Mouse (Mus musculus) thymus, postnatal 0 days (tissue): ENCODE results near the gene Dmbx1. TPM values are rescaled to one million over a fixed set of nuclear protein-coding genes. Genes with fewer than 3 reads are reported as not detected.

Experiments used
- DNase-seq: peaks from one replicate; pipeline ENCODE4 v3.0.0-alpha.2; 2015; ENCODE audit warnings: low spot score
- polyA plus RNA-seq: library from polyadenylated mRNA; unstranded; fragments of >200 nt; fragmentation: Nextera tagmentation; extraction: Ambion mirVana; gene quantifications from 2 replicates; pipeline ENCODE4 v1.2.1, GENCODE M21; 2015

Dmbx1 gene
- polyA plus RNA-seq, 1 experiment from 2014 or later = 0.04 TPM

DNA sequence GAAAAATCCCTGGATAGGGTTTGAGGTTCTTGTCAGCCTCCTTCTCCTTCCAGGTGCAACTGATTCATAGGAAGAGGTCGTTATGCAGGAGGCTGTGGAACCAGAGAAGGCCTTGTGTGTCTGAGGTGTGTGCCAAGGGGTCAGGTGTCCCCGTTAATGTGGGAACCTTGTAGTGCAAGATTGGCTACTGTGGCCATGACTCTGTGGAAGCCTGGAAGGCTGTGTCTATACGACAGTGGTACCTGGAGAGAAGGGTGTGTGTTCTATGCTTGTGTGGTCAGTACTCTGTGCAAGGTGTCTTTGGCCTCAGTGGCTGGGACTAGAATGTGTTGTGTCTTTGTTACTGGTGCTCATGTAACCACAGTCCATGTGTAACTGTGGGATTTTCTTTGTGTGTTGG lies 955 bp upstream of the Dmbx1 start:
- DNase-seq = no peak

DNA sequence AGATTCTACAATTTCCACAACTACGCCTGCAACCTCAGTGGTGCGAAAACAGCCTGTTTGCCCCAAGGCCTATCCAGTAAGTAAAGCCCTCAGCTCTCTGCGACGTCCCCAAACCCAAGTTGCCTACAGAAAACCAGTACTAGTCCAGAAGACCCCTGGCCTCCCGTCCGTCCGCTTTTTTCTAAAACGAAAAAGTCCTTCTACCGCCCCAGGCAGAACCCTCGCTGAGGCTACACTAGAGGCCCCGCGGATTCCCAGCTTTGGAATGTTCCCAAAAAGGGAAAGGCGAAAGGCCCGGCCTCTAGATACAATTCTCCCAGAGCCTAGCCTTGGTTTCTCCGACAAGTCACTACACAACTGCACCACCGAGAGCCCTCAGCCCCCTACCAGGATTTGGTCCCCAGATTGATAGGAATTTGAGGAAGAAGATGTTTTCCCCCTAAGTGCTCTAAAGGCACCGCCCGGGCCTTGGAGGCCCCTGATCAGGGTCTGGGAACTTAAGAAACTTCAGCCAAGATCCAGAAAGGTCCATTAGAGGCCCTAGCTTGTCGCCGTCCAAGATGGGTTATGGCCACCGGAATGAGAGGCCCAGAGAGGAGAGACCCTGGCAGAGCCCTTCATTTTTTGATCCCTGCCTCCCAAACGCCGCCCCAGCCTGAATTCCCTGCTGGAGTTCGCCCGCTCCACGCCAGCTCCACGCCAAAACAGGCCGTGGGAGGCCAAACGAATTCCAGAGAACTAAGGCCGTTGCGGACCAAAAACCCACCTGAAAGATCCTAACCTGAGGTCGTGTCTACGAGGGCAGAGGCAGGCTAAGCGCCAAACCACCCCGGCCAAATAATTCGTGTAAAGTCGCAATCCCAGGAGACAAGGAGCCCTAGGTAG lies 1.2 kb downstream of the Dmbx1 start:
- no peak for DNase-seq

DNA sequence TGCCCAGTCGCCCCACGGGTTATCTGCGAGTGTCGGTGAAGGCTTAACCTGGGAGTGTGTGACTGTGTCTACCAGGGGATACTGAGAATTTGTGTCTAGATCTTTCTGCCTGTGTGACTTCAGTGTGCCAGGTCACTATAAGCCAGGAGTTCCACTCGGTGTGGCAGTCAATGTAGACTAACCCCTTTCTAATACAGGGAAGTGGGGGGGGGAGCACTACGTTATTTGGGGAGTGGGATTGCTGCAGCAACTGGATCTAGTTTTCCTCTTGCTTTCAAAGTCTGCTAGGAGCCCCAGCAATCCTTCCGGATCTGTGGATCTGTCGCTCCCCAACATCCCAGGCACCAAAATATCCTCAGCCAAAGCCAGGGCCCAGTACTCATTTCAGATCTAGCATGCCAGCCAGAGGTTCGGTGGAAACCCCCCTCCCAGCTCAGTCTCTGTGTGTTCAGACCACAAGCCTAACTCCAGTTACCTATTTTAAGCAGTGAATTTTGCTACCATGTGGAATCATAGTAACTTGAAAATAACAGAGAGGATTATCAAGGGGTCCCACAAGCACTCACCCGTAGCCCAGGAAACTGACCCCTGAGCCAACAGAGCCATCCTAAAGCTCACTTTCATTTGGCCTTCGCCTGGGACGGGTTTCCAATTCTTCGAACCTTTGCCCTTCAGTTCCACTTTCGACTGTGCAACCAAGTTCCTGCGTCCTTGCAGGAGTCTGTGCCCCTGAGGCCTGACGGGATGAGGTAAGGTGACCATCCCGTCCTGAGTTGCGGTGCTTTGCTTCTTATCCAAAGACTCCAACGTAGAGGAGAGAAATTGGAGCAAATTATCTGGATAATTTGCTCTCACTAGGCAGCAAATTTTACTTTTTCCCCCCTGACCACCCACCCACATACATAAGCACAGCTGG lies 2.4 kb downstream of the Dmbx1 start:
- DNase-seq = no peak

DNA sequence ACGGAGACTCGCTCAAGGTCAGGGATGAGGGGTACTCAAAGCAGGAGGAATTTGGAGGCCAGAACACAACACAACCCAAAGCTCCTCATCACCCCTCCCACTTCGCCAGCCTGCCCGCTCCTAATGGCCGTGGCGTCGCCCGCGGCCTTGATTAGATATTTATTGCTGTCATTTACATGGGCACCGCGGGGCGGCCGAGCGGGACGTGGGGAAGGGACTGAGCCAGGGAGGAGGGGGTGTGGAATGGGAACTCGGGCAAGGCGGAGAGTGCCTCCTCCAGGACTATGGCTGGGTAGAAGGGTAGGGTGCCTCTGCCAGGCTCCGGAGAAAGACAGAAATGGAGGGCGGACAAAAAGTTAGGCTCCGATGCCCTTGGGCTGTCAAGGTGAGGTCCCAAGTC lies 3.1 kb downstream of the Dmbx1 start:
- no peak for DNase-seq

DNA sequence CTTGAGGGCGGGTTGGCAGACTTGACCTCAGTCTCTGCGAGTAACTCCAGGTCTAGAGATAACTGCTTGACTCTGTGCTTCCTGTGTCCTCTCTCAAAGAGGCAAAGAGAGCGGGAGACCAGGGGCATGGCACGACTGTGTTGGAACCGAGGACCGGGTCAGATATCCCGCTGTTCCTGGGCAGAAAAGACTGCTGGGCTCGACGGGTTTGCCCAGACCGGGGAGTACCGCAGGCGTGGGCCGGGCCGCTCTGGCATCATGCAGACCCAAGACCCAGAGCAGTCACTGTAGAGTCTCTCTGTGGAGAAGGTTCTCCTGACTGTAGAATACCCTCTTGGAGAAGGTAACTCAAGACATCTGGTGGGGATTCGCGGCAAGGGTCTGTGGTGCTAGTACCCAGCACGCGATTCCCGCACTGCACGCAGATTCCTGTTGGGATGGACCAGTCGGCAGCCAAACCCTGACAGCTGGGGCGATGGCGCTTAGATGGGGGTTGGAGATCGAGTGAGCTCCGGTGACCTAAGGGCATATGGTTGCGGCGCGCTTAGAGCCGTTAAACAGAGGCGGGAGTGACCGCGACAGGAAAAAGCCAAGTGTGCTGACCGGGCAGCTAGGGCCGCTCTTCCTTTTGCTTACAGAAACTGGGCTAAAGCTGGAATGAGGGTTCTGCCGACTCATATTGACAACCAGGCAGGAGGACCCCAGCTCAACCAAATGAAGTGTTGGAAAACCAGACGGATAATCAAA lies 3.7 kb downstream of the Dmbx1 start:
- no peak for DNase-seq

DNA sequence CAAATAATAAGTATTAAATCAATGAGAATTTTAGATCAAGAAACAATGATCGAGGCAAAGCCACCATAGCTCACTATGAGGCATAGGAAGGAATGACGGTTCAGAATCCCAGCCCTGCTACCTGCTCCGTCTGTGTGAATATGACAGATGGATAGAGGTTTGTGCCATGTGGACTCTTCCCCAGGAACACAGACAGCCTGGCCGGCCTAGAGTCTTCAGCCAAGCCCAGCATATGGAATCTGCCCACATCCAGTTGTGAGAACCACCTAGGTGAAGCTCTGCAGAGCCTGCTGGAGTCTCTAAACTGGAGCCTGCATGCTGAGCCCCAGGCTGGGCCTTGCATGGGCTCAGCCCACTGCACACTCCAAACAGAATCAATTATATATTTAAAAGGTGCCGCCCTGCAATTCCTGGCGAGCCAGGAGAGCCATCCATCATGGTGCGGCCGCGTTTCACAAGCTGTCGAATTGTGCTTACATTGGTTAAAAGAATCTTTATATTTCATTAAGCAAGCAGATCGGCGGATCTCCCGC lies 8.1 kb downstream of the Dmbx1 start:
- DNase-seq = no peak

DNA sequence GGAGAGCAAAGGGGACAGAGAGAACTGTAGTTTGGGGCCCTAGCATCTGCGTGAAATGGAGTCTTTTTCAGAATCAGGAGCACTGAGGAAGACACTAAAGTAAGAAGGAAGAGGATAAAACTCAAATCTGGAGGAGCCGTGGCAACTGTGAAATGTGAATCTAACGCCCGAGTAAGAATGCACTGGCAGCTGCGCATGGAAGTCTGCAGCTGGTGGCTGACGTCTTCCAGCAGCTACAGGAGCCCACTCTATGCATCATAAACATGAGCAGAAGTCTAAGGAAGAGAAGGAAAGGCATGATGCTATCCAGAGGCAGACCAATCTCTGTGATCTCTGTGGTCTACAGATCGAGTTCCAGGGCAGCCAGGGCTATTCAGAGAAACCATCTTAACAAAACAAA lies 12.1 kb downstream of the Dmbx1 start:
- DNase-seq = no peak

DNA sequence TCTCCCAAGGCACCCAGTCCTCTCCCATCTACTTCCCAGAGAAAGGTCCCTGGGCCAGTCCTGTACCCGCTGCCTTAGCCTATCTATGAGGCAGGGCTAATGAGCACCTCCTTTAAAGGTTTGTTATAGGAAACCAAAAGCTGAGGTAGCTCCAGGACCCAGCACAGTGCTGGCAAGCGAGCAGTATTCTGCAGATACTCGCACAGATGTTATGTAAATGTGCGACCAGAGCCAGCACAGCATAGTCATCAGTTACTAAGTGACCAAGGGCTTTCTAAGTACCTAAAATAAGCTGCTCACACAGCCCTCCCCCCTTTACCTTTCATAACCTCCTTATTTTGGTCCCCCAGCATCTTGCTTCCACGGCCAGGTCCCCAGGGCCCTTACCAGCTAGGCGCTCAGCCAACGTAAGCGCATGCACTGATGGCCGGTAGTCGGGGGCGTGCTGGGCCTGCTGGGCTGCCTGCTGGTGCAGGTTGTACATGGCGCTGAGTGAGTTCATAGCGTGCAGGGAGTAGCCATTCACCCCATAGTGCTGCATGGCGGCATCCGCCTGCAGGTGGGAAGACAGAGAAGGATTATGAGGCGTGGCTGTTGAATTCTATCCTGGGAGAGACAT lies 16.4 kb downstream of the Dmbx1 start:
- DNase-seq = no peak

DNA sequence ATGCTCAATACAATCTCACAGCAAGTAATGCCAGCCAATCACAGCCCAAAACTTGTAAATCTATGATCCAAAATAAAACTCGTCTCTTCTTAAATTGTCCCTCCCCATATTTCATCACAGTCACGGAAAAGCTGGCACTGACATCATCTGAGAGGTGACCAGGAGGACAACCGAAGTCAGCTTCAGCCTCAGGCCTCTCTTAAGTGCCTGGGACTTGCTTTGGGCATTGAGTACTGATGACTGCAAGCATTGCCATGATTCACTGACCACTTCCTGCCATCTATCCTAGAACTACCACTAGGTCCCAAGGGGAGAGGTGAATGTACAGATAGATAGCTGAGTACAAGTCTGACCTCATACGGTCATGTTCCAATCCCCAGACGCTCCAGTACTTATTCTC lies 17.0 kb downstream of the Dmbx1 start:
- no peak for DNase-seq

DNA sequence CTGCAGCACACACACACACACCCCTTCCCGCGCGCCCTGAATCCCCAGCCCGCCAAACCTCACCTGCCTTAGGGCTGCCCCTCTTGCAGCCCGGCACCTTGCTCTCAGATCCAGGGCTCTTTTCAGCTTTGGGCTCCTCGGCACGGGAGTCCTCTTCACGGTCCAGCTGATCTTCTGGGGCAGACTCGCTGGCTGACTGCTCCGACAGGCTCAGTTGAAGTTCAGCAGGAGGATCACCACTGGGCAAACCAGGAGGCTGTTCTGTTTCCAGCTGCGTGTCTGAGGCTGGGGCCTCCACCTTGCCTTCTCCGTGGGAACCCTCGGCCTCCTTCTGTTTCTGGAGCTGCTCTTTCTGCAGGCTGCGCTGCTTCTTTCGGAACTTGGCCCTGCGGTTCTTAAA lies 19.8 kb downstream of the Dmbx1 start:
- no peak for DNase-seq

DNA sequence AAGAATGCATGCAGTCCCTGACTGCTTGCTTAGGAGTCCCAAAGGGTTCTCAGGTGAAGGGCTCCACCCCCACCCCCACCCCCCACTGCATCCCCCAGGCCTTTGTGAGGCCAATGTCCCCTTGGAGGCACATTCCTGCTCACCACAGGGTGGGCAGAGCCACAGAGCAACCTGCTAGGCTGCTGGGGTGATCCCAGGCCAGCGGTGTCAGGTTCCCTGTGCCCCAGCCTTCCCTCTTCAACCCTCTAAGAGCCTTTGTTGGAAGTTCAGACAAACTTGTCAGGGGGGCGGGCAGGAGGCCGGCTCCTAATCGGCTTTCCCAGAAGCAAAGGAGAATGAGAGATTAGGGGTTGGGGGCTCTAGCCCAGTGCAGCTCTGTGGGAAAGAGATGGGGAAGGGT lies 28.1 kb downstream of the Dmbx1 start:
- no peak for DNase-seq

DNA sequence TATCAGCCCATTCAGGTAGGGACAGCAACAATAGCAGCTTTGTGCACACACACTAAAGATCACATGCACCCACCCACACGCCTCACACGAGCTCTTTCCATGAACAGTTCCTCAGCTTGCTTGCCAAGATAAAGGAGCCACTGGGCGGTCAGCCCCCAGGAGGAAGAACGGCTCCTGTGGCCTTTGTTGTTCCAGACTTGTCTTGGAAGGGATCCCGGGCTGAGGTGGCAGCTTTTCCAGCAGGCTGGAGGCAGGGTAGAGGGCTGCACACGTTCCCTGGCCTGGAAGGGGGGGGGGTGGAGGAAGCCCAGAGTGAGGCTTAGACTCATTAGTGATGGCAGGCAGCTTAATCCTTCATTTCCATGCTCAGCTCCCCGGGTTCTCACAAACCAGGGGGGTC lies 31.1 kb downstream of the Dmbx1 start:
- DNase-seq = no peak

DNA sequence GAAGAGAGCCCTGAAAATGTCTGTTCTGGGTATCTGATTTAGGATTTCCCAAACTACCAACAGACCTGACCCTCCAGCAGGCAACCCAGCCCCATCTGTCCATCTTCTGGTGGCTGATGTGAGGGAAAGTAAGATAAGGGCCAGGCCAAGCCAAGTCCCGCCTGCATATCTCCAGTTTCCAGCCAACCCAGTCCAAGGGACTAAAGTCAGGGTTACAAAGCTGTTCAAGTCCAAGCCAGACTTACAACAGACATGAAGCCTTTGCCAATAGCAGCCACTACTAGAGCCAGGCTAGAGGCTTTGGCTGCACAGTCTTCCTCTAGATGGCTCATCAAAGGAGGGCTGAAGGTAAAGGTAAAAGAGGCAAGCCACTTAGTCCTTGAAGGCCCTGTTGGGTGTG lies 31.7 kb downstream of the Dmbx1 start:
- no peak for DNase-seq

DNA sequence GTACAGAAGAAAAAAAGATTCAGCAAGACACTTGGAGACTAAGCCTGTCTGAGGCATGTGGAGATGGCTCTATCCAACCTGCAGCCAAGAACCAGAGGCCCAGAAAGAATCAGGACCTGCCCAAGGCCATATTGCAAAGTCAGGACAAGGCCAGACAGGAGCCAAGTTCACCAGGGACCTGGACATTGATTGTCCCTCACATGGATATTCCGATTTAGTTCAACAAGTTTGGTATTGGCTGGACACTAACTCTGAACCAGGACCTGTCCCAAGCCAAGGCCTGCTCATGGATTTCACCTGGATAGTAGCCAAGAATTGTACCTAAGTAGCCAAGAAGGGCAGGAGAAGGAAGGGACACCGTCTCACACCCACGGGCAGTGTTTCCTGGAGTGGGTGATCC lies 32.9 kb downstream of the Dmbx1 start:
- no peak for DNase-seq

DNA sequence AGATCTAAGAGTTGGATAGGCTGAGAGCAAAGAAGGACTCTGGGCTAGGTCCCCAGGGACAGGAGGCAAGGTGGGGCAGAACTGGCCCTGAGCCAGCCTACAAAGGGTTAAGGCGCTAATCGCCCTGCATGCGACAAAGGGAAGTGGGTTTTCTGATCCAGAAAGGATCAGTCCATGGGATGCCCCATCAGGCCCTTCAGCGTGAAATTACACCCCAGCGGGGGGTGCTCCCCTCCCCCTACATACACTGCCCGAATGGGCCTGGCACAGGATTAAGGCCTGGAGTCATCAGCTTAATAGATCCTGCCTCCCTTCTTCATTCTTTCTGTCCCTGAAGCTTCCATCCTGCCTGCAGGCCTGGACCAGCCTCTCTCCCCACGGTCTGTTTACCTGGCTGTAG lies 34.0 kb downstream of the Dmbx1 start:
- DNase-seq = no peak

DNA sequence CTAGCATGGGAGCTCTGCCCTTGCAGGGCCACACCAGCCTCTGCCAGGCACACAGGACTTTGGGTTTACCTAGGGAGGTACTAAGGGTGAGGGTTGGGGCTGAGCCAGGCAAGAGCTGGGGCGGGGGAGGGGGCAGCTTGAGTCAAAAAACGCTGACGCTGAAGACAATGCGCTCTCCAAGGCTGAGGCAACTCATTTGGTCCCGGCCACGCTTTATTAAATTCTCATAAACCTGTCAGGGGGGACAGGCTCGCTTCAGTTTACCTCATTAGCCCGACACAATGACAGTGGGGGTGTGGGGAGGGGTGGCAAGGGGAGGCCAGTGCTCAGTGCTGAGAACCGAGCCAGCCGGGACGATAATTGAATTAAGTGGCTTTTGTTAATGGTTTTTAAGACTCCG lies 35.4 kb downstream of the Dmbx1 start:
- no peak for DNase-seq

DNA sequence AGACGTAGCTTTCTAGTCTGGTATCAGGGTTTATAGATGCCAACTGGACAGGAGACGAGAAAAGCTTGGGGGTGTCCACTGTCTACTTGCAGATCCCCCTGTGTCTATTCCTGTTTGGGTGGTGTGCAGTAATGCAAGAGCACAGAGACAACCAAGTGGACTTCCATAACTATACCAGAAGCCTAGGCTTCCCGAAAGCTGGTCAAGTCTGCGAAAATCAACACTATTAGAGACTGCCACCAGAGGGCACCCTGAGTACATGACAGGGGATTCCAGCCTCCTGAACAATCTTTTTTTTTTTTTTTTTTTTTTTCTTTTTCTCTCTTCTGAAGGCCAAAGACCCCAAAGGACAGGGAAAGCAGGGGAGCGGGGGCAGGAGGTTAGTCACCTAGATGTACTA lies 36.9 kb downstream of the Dmbx1 start:
- DNase-seq = peak; percentile 56

DNA sequence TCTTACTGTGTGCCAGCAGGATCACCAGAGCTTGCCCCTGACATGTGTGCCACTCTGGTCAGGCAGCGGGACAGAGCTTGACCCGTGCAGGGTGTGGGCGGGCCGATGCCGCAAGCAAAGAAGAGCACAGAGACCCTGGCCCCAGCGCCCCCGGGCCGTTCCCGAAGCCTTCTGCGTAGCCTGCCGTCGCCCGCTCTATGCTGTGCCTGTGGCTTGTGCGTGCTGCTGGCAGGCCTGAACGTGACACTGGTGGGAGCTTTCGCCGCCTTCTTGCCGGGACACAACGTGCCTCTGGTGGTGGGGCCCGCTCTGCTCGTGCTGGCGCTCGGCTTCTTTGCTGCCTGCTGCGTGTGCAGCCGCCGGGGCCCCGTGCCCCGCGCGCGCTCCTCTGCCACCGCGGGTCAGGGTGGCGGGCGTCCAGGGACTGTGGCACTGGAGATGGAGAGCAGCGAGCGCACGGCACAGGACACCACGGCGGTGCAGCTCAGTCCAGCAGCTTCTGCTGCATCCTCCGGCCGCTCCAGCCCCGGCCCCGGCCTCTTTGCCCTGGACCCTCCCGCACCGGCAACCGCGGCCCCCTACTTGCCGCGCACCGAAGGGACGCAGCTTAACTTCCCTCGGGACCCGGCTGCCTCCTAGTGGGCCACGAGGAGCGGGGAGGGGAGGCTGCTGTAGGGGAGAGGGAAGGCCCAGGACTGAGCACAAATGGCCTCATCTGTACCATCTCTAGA lies 41.7 kb downstream of the Dmbx1 start:
- DNase-seq = no peak

DNA sequence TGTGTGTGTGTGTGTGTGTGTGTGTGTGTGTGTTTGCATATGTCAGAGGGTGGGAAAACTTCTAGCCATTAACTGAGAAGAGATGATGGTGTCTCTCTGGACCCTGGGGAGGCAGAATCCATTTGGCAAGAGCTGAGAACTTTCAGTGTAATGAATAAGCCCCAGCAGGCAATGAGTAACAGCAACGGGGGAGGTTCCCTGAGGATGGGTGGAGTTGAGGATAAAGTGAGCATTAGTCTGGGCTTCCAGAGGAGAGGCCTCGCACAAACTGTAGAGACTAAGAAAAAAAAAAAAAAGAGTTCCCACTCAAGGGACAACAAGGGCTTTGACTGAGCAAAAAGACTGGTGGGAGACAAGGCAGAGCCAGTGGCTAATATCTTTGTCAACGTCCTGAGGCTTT lies 45.4 kb downstream of the Dmbx1 start:
- no peak for DNase-seq

DNA sequence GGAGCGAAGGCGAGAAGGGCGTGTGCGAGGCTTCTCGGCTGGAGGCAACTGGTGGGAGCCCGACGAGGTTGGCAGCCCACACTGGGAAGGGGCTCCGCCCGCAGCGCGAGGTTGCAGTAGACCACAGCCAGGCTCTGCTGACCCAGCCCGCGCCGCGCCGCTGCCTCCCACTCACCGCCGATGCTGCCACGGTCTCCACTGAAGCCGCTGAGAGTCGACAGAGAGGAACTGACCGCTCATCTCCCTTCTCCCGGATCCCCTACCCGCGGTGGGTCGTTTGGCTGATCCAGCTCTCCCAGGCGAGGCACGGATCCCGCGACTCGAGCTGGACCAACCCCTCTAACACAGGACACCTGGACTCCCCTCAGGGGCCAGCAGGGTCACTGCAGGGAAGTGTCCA lies 49.2 kb downstream of the Dmbx1 start, which contains the start of gene 6430628N08Rik:
TSS of gene 6430628N08Rik (plus strand) at position 113 of the 400 bp plus-strand sequence.
- DNase-seq = no peak
